Mouse (Mus musculus) adrenal gland, adult 2 months (tissue): ENCODE results near the gene Sptssa. TPM values are rescaled to one million over a fixed set of nuclear protein-coding genes. Genes with fewer than 3 reads are reported as not detected.

Experiments
- microRNA-seq, 2 experiments: library from miRNA; unstranded; fragments of <30 nt; microRNA quantifications; one replicate each; pipeline ENCODE4 v1.2.0; 2021
- polyA plus RNA-seq: library from polyadenylated mRNA; depleted of rRNA; stranded (reverse); fragments of >200 nt; gene quantifications from 2 replicates; pipeline ENCODE4 v1.2.3, GENCODE M21; 2012; rRNA removed
- total RNA-seq, 2 experiments: library from RNA; stranded (reverse); gene quantifications; 2 replicates each; pipeline ENCODE4 v1.2.3; 2021

Sptssa gene
- total and polyA plus RNA-seq, 3 experiments: 54.6 to 138 (median 90.1) TPM

Small RNA genes within 50 kb of the gene (microRNA-seq; reads per million reads assigned to microRNA genes)
- gene Mir1892: 0 reads per million in 2 experiments

Other genes starting within 250 kb of the Sptssa start
- 10 to 100 TPM; 38.5 to 43.3 TPM for gene Eapp, start 39.3 kb upstream of the Sptssa start, total RNA-seq
- gene Eapp, start 39.3 kb upstream of the Sptssa start, polyA plus RNA-seq: 12.4 and 18.7 TPM in 2 replicates
- 10 to 100 TPM; 54.7 to 62.0 TPM for gene Snx6, start 139.1 kb upstream of the Sptssa start, total RNA-seq
- gene Snx6, start 139.1 kb upstream of the Sptssa start, polyA plus RNA-seq: 9.9 and 16.3 TPM in 2 replicates
- gene Cfl2, start 206.3 kb upstream of the Sptssa start, total RNA-seq: 100 to 1,000 TPM; 110 to 136 TPM
- 1.8 and 3.6 TPM in 2 replicates for gene Cfl2, start 206.3 kb upstream of the Sptssa start, polyA plus RNA-seq